Mouse (Mus musculus): ENCODE results near the gene Cbfa2t2. TPM values are rescaled to one million over a fixed set of nuclear protein-coding genes. Genes with fewer than 3 reads are reported as not detected.

Gene Cbfa2t2
- polyA plus RNA-seq, 1 experiment from 2014 or later: 21.9 TPM

DNA sequence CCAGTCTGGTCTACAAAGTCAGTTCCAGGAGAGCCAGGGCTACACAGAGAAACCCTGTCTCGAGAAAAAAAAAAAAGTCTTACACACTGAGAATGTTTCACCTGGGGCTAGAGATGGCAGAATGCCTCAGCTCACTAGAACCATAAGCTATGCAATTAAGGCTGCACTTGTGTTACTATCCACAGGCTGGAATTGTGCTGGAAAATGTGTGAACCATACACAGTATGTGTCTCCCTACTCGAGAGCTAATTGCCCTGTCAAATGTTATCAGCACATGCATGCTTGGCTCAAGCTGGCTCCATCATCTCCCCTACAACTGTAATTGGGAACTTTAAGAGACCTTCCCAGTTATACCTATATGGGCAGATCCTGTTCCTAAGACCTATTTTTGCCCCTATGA, 114.7 kb downstream of the Cbfa2t2 start:
- Histone ChIP-seq H3K36me3 (ENCODE audit: control insufficient read depth, insufficient read depth, low read length) (no peaks in the 10 kb centered on the region), H3K9ac (ENCODE audit: low read depth, low read length) (no peak overlapping the region), H3K27ac (ENCODE audit: low read length) (no peak overlapping the region), H3K4me1 (ENCODE audit: control insufficient read depth, insufficient read depth, low read length) (peaks cover 13% of the 10 kb centered on the region), H3K4me2 (ENCODE audit: low read depth, low read length) (no peak overlapping the region), H3K9me3 (ENCODE audit: control insufficient read depth, low read length) (no peaks in the 10 kb centered on the region), H3K27me3 (replicated peaks; ENCODE audit: control insufficient read depth, insufficient read depth, low read length) (peaks cover 11% of the 10 kb centered on the region), H3K4me3 (ENCODE audit: low read length) (no peak overlapping the region)
- no peak for ATAC-seq
- WGBS: 68% methylated on average over 2 of the region's 2 CpGs

DNA sequence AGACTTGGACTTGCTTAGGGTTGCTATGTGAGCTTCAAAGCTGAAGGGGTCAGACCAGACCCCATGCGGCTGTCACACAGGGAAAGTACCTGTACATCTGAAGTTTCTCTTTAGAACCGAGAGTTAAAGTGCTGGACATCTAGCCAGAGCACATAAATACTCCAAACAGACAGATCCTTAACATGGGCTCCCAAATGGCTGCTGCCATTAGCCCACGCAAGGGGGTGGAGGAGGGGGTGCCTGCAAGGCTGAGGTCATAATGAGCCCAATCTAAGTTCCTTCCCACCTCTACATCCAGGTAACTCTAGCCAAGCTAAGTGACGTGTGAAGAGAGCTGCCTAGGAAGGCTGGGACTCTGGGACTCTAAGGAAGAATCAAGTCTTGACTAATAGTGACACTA, 115.2 kb downstream of the Cbfa2t2 start, which contains the start of gene Actl10:
Actl10 (plus strand) TSS at position 301 of the 400 bp plus-strand sequence.
- Histone ChIP-seq H3K27ac (ENCODE audit: low read length) (no peak within 1 kb of the TSS), H3K4me1 (ENCODE audit: control insufficient read depth, insufficient read depth, low read length) (peaks cover 13% of the 10 kb centered on the region), H3K9me3 (ENCODE audit: control insufficient read depth, low read length) (no peaks in the 10 kb centered on the region), H3K36me3 (ENCODE audit: control insufficient read depth, insufficient read depth, low read length) (no peaks in the 10 kb centered on the region), H3K4me2 (ENCODE audit: low read depth, low read length) (peak within 1 kb of the TSS; percentile 28), H3K4me3 (ENCODE audit: low read length) (peak within 1 kb of the TSS; percentile 2; the same call in 1 of the 2 replicates), H3K9ac (ENCODE audit: low read depth, low read length) (no peak within 1 kb of the TSS), H3K27me3 (replicated peaks; ENCODE audit: control insufficient read depth, insufficient read depth, low read length) (peaks cover 11% of the 10 kb centered on the region)
- WGBS: 80% methylated on average over 4 of the region's 4 CpGs
- no peak for ATAC-seq

DNA sequence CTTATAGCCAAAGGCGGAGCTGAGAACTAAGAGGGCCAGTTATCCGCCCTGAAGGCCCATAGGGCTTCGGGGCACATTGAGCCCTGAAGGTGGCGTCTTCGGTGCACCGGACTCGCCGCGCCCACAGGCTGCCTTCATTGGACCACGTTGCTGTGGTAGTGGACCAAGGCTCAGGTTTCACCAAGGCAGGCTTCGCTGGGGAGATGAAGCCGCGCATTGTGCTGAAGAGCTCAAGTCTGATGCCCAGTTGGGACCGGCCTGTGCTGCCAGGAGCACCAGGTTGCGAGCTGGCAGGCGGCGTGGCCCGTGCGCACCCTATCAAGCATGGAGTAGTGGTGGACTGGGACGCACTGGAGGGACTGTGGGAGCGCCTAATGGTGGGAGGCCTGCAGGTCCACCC, 115.6 kb downstream of the Cbfa2t2 start:
- Histone ChIP-seq H3K9me3 (ENCODE audit: control insufficient read depth, low read length) (no peaks in the 10 kb centered on the region), H3K4me2 (ENCODE audit: low read depth, low read length) (peak overlapping the region; percentile 28; the same call in 1 of the 2 replicates), H3K4me1 (ENCODE audit: control insufficient read depth, insufficient read depth, low read length) (peaks cover 13% of the 10 kb centered on the region), H3K9ac (ENCODE audit: low read depth, low read length) (no peak overlapping the region), H3K27ac (ENCODE audit: low read length) (no peak overlapping the region), H3K4me3 (ENCODE audit: low read length) (no peak overlapping the region), H3K36me3 (ENCODE audit: control insufficient read depth, insufficient read depth, low read length) (no peaks in the 10 kb centered on the region), H3K27me3 (replicated peaks; ENCODE audit: control insufficient read depth, insufficient read depth, low read length) (peaks cover 11% of the 10 kb centered on the region)
- peak; percentile 22; the same call in 1 of the 2 replicates for ATAC-seq
- 35% methylated on average over 21 of the region's 21 CpGs for WGBS

DNA sequence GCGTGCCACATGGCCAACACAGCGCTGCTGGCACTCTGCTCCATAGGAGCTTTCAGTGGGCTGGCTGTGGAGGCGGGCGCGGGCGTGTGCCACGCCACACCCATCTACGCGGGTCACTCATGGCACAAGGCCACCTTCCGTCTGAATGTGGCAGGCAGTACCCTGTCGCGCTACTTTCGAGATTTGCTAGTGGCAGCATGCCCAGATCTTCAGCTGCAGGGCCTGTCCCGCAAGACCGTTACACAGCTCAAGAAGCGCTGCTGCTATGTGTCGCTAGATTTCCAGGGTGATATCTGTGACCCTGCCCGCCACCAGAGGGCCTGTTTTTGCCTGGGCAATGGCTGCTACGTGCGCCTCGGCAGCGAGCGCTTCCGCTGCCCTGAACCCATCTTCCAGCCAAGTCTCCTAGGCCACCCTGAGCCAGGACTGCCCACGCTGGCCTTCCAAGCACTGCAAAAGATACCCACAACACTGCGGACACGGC, 116.2 kb downstream of the Cbfa2t2 start:
- ATAC-seq: peak; percentile 35
- H3K4me3 ChIP-seq (ENCODE audit: low read length): peak overlapping the region; percentile 2; the same call in 1 of the 2 replicates
- no peak overlapping the region for H3K9ac ChIP-seq (ENCODE audit: low read depth, low read length)
- H3K27me3 ChIP-seq (replicated peaks; ENCODE audit: control insufficient read depth, insufficient read depth, low read length): peaks cover 11% of the 10 kb centered on the region
- H3K36me3 ChIP-seq (ENCODE audit: control insufficient read depth, insufficient read depth, low read length): no peaks in the 10 kb centered on the region
- H3K4me1 ChIP-seq (ENCODE audit: control insufficient read depth, insufficient read depth, low read length): peaks cover 13% of the 10 kb centered on the region
- WGBS: 26% methylated on average over 27 of the region's 27 CpGs
- peak overlapping the region; percentile 28 for H3K4me2 ChIP-seq (ENCODE audit: low read depth, low read length)
- H3K9me3 ChIP-seq (ENCODE audit: control insufficient read depth, low read length): no peaks in the 10 kb centered on the region
- H3K27ac ChIP-seq (ENCODE audit: low read length): no peak overlapping the region

- Histone ChIP-seq H3K36me3 (ENCODE audit: control insufficient read depth, insufficient read depth, low read length) (no peaks in the 10 kb centered on the region), H3K27me3 (replicated peaks; ENCODE audit: control insufficient read depth, insufficient read depth, low read length) (peaks cover 6% of the 10 kb centered on the region), H3K4me1 (ENCODE audit: control insufficient read depth, insufficient read depth, low read length) (peaks cover 9% of the 10 kb centered on the region; the same call in 1 of the 2 replicates), H3K9ac (ENCODE audit: low read depth, low read length) (no peak overlapping the region), H3K27ac (ENCODE audit: low read length) (no peak overlapping the region), H3K9me3 (ENCODE audit: control insufficient read depth, low read length) (no peaks in the 10 kb centered on the region), H3K4me2 (ENCODE audit: low read depth, low read length) (no peak overlapping the region), H3K4me3 (ENCODE audit: low read length) (no peak overlapping the region)
- 90% methylated on average over 6 of the region's 6 CpGs for WGBS
- no peak for ATAC-seq
Measured at GRCm38 (mm10) chr2:154555235-154555634, 119.0 kb downstream of the Cbfa2t2 start.

GRCm38 (mm10) chr2:154557184-154557832, 121.0 kb downstream of the Cbfa2t2 start:
- Histone ChIP-seq H3K27ac (ENCODE audit: low read length) (no peak overlapping the region), H3K4me2 (ENCODE audit: low read depth, low read length) (no peak overlapping the region), H3K27me3 (replicated peaks; ENCODE audit: control insufficient read depth, insufficient read depth, low read length) (no peaks in the 10 kb centered on the region), H3K36me3 (ENCODE audit: control insufficient read depth, insufficient read depth, low read length) (peaks cover 2% of the 10 kb centered on the region; the same call in 1 of the 2 replicates), H3K4me3 (ENCODE audit: low read length) (no peak overlapping the region), H3K4me1 (ENCODE audit: control insufficient read depth, insufficient read depth, low read length) (peaks cover 7% of the 10 kb centered on the region; the same call in 1 of the 2 replicates), H3K9ac (ENCODE audit: low read depth, low read length) (no peak overlapping the region), H3K9me3 (ENCODE audit: control insufficient read depth, low read length) (no peaks in the 10 kb centered on the region)
- ATAC-seq: no peak; the same call in 1 of the 2 replicates
- WGBS: 52% methylated on average over 5 of the region's 5 CpGs

- H3K27me3 ChIP-seq (replicated peaks; ENCODE audit: control insufficient read depth, insufficient read depth, low read length): no peaks in the 10 kb centered on the region
- H3K27ac ChIP-seq (ENCODE audit: low read length): no peak within 1 kb of the TSS
- peak within 1 kb of the TSS; percentile 34 for H3K4me3 ChIP-seq (ENCODE audit: low read length)
- ATAC-seq: peak; percentile 55; the same call in 1 of the 2 replicates
- peaks cover 2% of the 10 kb centered on the region; the same call in 1 of the 2 replicates for H3K36me3 ChIP-seq (ENCODE audit: control insufficient read depth, insufficient read depth, low read length)
- H3K4me1 ChIP-seq (ENCODE audit: control insufficient read depth, insufficient read depth, low read length): peaks cover 7% of the 10 kb centered on the region; the same call in 1 of the 2 replicates
- WGBS: 6% methylated on average over 34 of the region's 34 CpGs
- no peaks in the 10 kb centered on the region for H3K9me3 ChIP-seq (ENCODE audit: control insufficient read depth, low read length)
- peak within 1 kb of the TSS; percentile 53 for H3K9ac ChIP-seq (ENCODE audit: low read depth, low read length)
- H3K4me2 ChIP-seq (ENCODE audit: low read depth, low read length): peak within 1 kb of the TSS; percentile 54
Measured at GRCm38 (mm10) chr2:154558264-154559039, 122.2 kb downstream of the Cbfa2t2 start, which contains the start of gene Necab3. Gene Necab3, minus strand, starts transcription at chr2:154558890.

DNA sequence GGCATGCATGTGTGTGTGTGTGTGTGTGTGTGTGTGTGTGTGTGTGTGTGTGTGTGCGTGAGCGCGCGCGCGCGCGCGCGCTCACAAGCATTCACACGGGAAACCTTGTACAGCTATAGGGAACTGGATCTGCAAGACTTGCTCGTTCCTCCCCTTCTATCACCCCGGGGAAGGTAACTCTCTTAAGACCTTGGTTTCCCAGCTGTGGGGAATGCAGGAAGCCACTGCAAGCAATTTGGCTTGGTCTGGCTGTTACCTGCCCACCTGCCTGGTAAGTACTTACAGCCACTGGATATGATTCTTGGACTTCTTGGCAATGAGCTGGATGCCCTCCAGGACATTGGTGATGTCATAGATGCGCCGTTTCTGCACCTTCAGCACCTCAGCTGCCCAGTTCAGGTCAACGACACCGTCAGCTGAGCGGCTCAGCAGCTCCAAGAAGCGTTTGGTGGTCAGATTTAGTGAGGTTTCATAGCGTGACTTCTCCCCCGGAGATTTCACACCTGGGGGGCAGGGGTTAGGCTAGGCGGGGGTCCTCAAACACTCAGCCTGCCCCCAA, 127.4 kb downstream of the Cbfa2t2 start:
- no peak for ATAC-seq
- H3K9ac ChIP-seq (ENCODE audit: low read depth, low read length): no peak overlapping the region
- peaks cover 4% of the 10 kb centered on the region; the same call in 1 of the 2 replicates for H3K36me3 ChIP-seq (ENCODE audit: control insufficient read depth, insufficient read depth, low read length)
- H3K9me3 ChIP-seq (ENCODE audit: control insufficient read depth, low read length): no peaks in the 10 kb centered on the region
- H3K4me3 ChIP-seq (ENCODE audit: low read length): no peak overlapping the region
- H3K4me1 ChIP-seq (ENCODE audit: control insufficient read depth, insufficient read depth, low read length): peaks cover 19% of the 10 kb centered on the region
- no peaks in the 10 kb centered on the region for H3K27me3 ChIP-seq (replicated peaks; ENCODE audit: control insufficient read depth, insufficient read depth, low read length)
- no peak overlapping the region for H3K27ac ChIP-seq (ENCODE audit: low read length)
- H3K4me2 ChIP-seq (ENCODE audit: low read depth, low read length): no peak overlapping the region
- 88% methylated on average over 22 of the region's 22 CpGs for WGBS

GRCm38 (mm10) chr2:154565562-154565961, 129.3 kb downstream of the Cbfa2t2 start:
- Histone ChIP-seq H3K4me2 (ENCODE audit: low read depth, low read length) (no peak overlapping the region), H3K27ac (ENCODE audit: low read length) (no peak overlapping the region), H3K27me3 (replicated peaks; ENCODE audit: control insufficient read depth, insufficient read depth, low read length) (no peaks in the 10 kb centered on the region), H3K9ac (ENCODE audit: low read depth, low read length) (no peak overlapping the region), H3K4me1 (ENCODE audit: control insufficient read depth, insufficient read depth, low read length) (peaks cover 23% of the 10 kb centered on the region), H3K36me3 (ENCODE audit: control insufficient read depth, insufficient read depth, low read length) (peaks cover 4% of the 10 kb centered on the region; the same call in 1 of the 2 replicates), H3K4me3 (ENCODE audit: low read length) (no peak overlapping the region), H3K9me3 (ENCODE audit: control insufficient read depth, low read length) (no peaks in the 10 kb centered on the region)
- 71% methylated on average over 3 of the region's 3 CpGs for WGBS
- no peak for ATAC-seq

Data from intestine, embryonic 16.5 days (tissue).